Mouse (Mus musculus) E14TG2a.4 (cell line): Measurements from ENCODE around the gene Sigmar1.

Experiments used
- CTCF ChIP-seq: conservative IDR thresholded peaks from 2 replicates; pipeline ENCODE4 v1.5.1; 2014; ENCODE audit warnings: low read length
- NANOG ChIP-seq: IDR thresholded peaks from 2 replicates; pipeline ENCODE4 v1.6.1; 2014; ENCODE audit warnings: borderline replicate concordance, low read length, mixed read lengths

DNA sequence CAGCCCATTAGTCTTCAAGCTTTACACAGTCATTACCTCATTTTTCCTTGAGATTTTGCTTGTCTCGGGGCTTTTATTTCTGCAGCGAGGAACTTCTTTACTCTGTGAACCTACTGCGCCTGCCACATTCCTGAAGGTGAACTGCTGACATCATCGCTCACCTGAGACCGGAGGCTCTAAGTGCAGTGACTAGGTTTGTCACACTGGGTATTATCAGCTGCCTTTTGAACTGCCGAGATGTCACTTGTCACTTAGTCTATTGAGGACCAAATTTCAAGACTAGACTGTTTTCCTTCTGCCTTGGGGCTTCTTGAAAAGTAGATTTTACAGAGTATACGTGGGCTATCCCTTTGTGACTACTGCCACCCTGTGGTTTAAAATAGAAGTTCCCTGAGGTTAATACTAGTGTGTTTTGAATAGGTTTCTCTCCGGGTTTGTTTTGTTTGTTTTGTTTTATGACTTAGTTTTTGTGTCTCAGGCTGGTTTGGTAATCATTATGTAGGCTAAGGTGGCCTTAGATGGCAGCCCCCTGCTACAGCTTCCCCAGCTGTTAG is 47.7 kb downstream of the Sigmar1 start:
- TF ChIP-seq CTCF (peak; percentile 75), NANOG (no peak)
